Mouse (Mus musculus) hindbrain, postnatal 0 days (tissue): ENCODE data around the gene Gm973. TPM values are rescaled to one million over a fixed set of nuclear protein-coding genes. Genes with fewer than 3 reads are reported as not detected.
"Not testable (repeated sequence)": the region's sequence is repeated elsewhere in the genome, so short reads cannot be mapped to it uniquely, and the experiment has no call there.

Experiments
- ATAC-seq: fragments of 200-750 bp; cut with Nextera tagmentation; 2 replicates; pipeline ENCODE4 v1.8.0; 2017; ENCODE audit warnings: mild to moderate bottlenecking, moderate TSS enrichment, moderate library complexity
- DNase-seq: peaks from one replicate; pipeline ENCODE4 v3.0.0-alpha.2; 2015; ENCODE audit warnings: low spot score
- H3K27ac ChIP-seq: fragments of 300-500 bp; sonication (generic); 2 replicates; pipeline ENCODE4 v1.5.1; 2014; ENCODE audit warnings: mild to moderate bottlenecking
- H3K27me3 ChIP-seq: fragments of 300-500 bp; sonication (generic); 2 replicates; pipeline ENCODE4 v1.6.1; 2014; ENCODE audit warnings: low read length, mixed read lengths; ENCODE audit not compliant: insufficient read depth
- H3K36me3 ChIP-seq: fragments of 300-500 bp; sonication (generic); 2 replicates; pipeline ENCODE4 v1.6.1; 2014; ENCODE audit warnings: low read length, mixed read lengths; ENCODE audit not compliant: insufficient read depth
- H3K4me1 ChIP-seq: fragments of 300-500 bp; sonication (generic); 2 replicates; pipeline ENCODE4 v1.6.1; 2014; ENCODE audit warnings: antibody characterized with exemption, low read length, mixed read lengths; ENCODE audit not compliant: insufficient read depth
- H3K4me2 ChIP-seq: fragments of 300-500 bp; sonication (generic); 2 replicates; pipeline ENCODE4 v1.6.1; 2014; ENCODE audit warnings: low read depth, mild to moderate bottlenecking, low read length, moderate library complexity, mixed read lengths
- H3K4me3 ChIP-seq: fragments of 300-500 bp; sonication (generic); 2 replicates; pipeline ENCODE4 v1.5.1; 2014; ENCODE audit warnings: low read length
- H3K9ac ChIP-seq: fragments of 300-500 bp; sonication (generic); replicated peaks from 2 replicates; pipeline ENCODE4 v1.6.1; 2014; ENCODE audit warnings: mild to moderate bottlenecking, low read length, moderate library complexity, mixed read lengths
- H3K9me3 ChIP-seq: fragments of 300-500 bp; sonication (generic); 2 replicates; pipeline ENCODE4 v1.6.1; 2016; ENCODE audit warnings: low read length, mixed read lengths
- CTCF ChIP-seq: IDR thresholded peaks from 2 replicates; pipeline ENCODE4 v1.5.1; 2016; ENCODE audit warnings: antibody characterized with exemption, control low read depth, low read depth
- WGBS: fragments of 180-500 bp; shearing (Covaris S2); extraction: QIAGEN DNeasy Blood & Tissue Kit; methylation state at CpG from one replicate; pipeline ENCODE4 v1.1.7; 2014; 5-methylcytosine and 5-hydroxymethylcytosine counted together
- polyA plus RNA-seq: library from polyadenylated mRNA; unstranded; fragments of >200 nt; fragmentation: Nextera tagmentation; extraction: Ambion mirVana; gene quantifications from 2 replicates; pipeline ENCODE4 v1.2.1, GENCODE M21; 2015
- total RNA-seq: library from RNA; depleted of rRNA; stranded (reverse); fragments of >200 nt; gene quantifications from 2 replicates; pipeline ENCODE4 v1.2.3, GENCODE M21; 2014

The Gm973 gene
- total and polyA plus RNA-seq, 2 experiments from 2014 or later, result 11.9 to 12.5 TPM

DNA sequence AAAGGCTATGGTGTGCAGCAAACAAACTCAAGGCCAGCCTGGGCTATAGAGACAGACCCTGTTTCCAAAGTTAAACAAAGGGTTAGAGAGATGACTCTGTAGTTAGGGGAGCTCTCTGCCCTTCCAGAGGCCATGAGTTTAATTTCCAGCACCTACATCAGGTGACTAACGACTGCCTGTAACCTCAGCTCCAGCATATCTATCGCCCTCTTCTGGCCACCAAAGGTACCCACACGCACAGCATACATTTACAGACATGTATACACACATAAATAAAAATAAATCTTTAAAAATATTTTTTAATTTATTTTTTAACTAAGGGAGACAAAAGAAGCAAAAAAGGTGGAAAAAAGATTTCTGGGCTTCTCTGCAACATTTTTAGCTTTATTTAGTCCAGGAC is 94.9 kb downstream of the Gm973 start:
- ATAC-seq (no peak), DNase-seq (no peak)
- Histone ChIP-seq H3K27me3 (no peaks in the 10 kb centered on the region), H3K9me3 (0 out of 2 replicates have a peak, but pooled peaks cover 2% of the 10 kb centered on the region), H3K4me3 (no peak overlapping the region), H3K36me3 (no peaks in the 10 kb centered on the region), H3K4me2 (no peak overlapping the region), H3K27ac (no peak overlapping the region), H3K4me1 (no peaks in the 10 kb centered on the region), H3K9ac (no peak overlapping the region)
- TF ChIP-seq CTCF, result peak; percentile 32
- 86% methylated on average over 3 of the region's 3 CpGs for WGBS

- no peak overlapping the region for H3K9ac ChIP-seq
- 0 out of 2 replicates have a peak, but pooled peaks have one; percentile 40 for ATAC-seq
- H3K36me3 ChIP-seq, result no peaks in the 10 kb centered on the region
- H3K9me3 ChIP-seq, result 0 out of 2 replicates have a peak, but pooled peaks cover 2% of the 10 kb centered on the region
- H3K27me3 ChIP-seq, result no peaks in the 10 kb centered on the region
- no peak overlapping the region for H3K4me3 ChIP-seq
- TF ChIP-seq CTCF, result peak; percentile 72
- no peak overlapping the region for H3K27ac ChIP-seq
- peak; percentile 61 for DNase-seq
- H3K4me1 ChIP-seq, result no peaks in the 10 kb centered on the region
- 37% methylated on average over 6 of the region's 6 CpGs for WGBS
- H3K4me2 ChIP-seq, result no peak overlapping the region
These were observed 97.7 kb downstream of the Gm973 start for GRCm38 (mm10) chr1:59613795-59614194.

GRCm38 (mm10) chr1:59615021-59615420 is 99.0 kb downstream of the Gm973 start:
- TF ChIP-seq CTCF, result no peak
- ATAC-seq (no peak), DNase-seq (no peak)
- WGBS, result 82% methylated on average over 2 of the region's 2 CpGs
- H3K36me3 ChIP-seq, result no peaks in the 10 kb centered on the region
- H3K27me3 ChIP-seq, result no peaks in the 10 kb centered on the region
- no peak overlapping the region for H3K4me3 ChIP-seq
- H3K4me1 ChIP-seq, result no peaks in the 10 kb centered on the region
- no peak overlapping the region for H3K27ac ChIP-seq
- no peak overlapping the region for H3K9ac ChIP-seq
- no peak overlapping the region for H3K4me2 ChIP-seq
- 0 out of 2 replicates have a peak, but pooled peaks cover 2% of the 10 kb centered on the region for H3K9me3 ChIP-seq

- no peak for ATAC-seq
- 94% methylated on average over 10 of the region's 10 CpGs for WGBS
- no peaks in the 10 kb centered on the region for H3K27me3 ChIP-seq
These were observed 103.1 kb downstream of the Gm973 start for GRCm38 (mm10) chr1:59619201-59619600.

GRCm38 (mm10) chr1:59623325-59624017 is 107.4 kb downstream of the Gm973 start:
- H3K27me3 ChIP-seq, result no peaks in the 10 kb centered on the region
- TF ChIP-seq CTCF, result peak; percentile 99
- H3K27ac ChIP-seq, result no peak overlapping the region
- H3K9ac ChIP-seq, result no peak overlapping the region
- whole genome bisulfite sequencing, result 24% methylated on average over 5 of the region's 5 CpGs
- no peaks in the 10 kb centered on the region for H3K9me3 ChIP-seq
- H3K4me1 ChIP-seq, result no peaks in the 10 kb centered on the region
- no peak overlapping the region for H3K4me2 ChIP-seq
- H3K36me3 ChIP-seq, result no peaks in the 10 kb centered on the region
- peak; percentile 94 for DNase-seq
- H3K4me3 ChIP-seq, result no peak overlapping the region
- peak; percentile 96 for ATAC-seq

More at GRCm38 (mm10) chr1:59619201-59619600, 103.1 kb downstream of the Gm973 start:
- no peak for TF ChIP-seq CTCF
- Histone ChIP-seq H3K4me3 (no peak overlapping the region), H3K9me3 (no peaks in the 10 kb centered on the region), H3K4me2 (no peak overlapping the region), H3K27ac (no peak overlapping the region), H3K9ac (no peak overlapping the region), H3K36me3 (no peaks in the 10 kb centered on the region), H3K4me1 (no peaks in the 10 kb centered on the region)
- no peak for DNase-seq

DNA sequence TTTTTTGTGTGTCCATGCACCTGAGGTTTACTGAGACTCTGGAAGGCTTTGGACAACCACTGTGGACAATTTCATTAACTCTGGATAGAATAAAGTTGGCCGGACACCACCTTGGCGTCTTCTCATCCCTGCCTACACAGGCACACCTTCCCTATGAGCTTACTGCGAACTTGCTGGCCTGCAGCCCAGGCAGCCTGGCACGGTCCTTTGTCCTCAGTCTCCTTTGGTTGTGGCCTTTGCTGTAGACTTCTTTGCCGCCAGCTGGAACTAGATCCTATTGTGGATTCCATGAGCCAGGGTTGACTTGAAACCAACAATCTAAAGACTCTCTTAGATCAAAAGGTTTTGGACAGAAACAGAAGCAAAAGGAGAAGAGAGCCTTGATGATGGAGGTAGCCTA is 109.3 kb downstream of the Gm973 start:
- WGBS, result 54% methylated on average over 5 of the region's 5 CpGs
- DNase-seq (peak; percentile 28), ATAC-seq (no peak)
- Histone ChIP-seq H3K4me2 (no peak overlapping the region), H3K9ac (no peak overlapping the region), H3K36me3 (no peaks in the 10 kb centered on the region), H3K4me3 (no peak overlapping the region), H3K27me3 (no peaks in the 10 kb centered on the region), H3K9me3 (no peaks in the 10 kb centered on the region), H3K27ac (no peak overlapping the region), H3K4me1 (no peaks in the 10 kb centered on the region)
- TF ChIP-seq CTCF, result no peak

DNA sequence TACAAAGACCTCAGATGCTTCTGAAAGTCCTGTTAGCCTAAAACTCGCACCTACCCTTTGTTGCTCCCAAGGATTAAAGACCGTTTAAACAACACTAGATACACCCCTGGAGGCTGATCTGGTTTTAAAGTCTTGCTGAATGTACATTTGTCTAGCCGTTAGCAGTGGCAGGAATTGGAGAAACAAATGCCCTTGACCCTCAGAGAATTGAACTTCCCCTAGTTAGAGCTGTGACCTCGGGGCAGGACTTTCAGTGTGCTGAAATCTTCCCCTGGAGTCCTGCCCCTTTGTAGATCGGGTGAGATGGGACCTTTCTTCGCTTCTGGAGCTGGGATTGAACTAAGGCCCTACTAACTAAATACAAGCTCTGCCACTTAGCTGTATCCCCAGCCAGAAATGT is 113.1 kb downstream of the Gm973 start:
- Histone ChIP-seq H3K27me3 (no peaks in the 10 kb centered on the region), H3K27ac (no peak overlapping the region), H3K9me3 (no peaks in the 10 kb centered on the region), H3K9ac (no peak overlapping the region), H3K4me1 (no peaks in the 10 kb centered on the region), H3K4me2 (no peak overlapping the region), H3K4me3 (no peak overlapping the region), H3K36me3 (no peaks in the 10 kb centered on the region)
- ATAC-seq, result no peak
- DNase-seq, result no peak
- TF ChIP-seq CTCF, result no peak
- WGBS, result 68% methylated on average over 6 of the region's 6 CpGs

- H3K4me3 ChIP-seq, H3K27ac ChIP-seq, DNase-seq, H3K4me1 ChIP-seq, H3K27me3 ChIP-seq, ATAC-seq, H3K9me3 ChIP-seq, H3K4me2 ChIP-seq, H3K36me3 ChIP-seq, H3K9ac ChIP-seq: not testable (repeated sequence)
- 87% methylated on average over 6 of the region's 6 CpGs for WGBS
These were observed 114.3 kb downstream of the Gm973 start for GRCm38 (mm10) chr1:59630356-59630755.
